Mouse (Mus musculus) CH12.LX (cell line): ENCODE measurements around the gene Cstl1. TPM values are rescaled to one million over a fixed set of nuclear protein-coding genes. Genes with fewer than 3 reads are reported as not detected.

Experiments used
- polyA plus RNA-seq: library from polyadenylated mRNA; unstranded; fragments of >175 nt; gene quantifications from 2 replicates; pipeline ENCODE4 v1.2.1, GENCODE M21; 2012; ENCODE audit warnings: low read depth; ENCODE audit not compliant: insufficient read length
- total RNA-seq, 2 experiments: library from RNA; depleted of rRNA; stranded (reverse); fragments of 300-350 nt in 1 of 2; fragments of >200 nt in 1 of 2; gene quantifications; 2 replicates each; pipeline ENCODE4 v1.2.3; 2012 to 2014

Gene Cstl1
- total and polyA plus RNA-seq, 3 experiments, result not detected

Other genes with a start within 250 kb of the Cstl1 start
- 68.2 and 84.7 TPM in 2 replicates for gene Nxt1, start 77.8 kb upstream of the Cstl1 start, total RNA-seq (2012; rRNA removed)
- gene Nxt1, start 77.8 kb upstream of the Cstl1 start, total RNA-seq (2014; rRNA removed), result 125 and 127 TPM in 2 replicates
- 77.1 and 80.6 TPM in 2 replicates for gene Nxt1, start 77.8 kb upstream of the Cstl1 start, polyA plus RNA-seq
- 7.3 and 9.5 TPM in 2 replicates for gene Gzf1, start 69.3 kb upstream of the Cstl1 start, total RNA-seq (2012; rRNA removed)
- 8.1 and 8.5 TPM in 2 replicates for gene Gzf1, start 69.3 kb upstream of the Cstl1 start, total RNA-seq (2014; rRNA removed)
- 5.5 and 5.8 TPM in 2 replicates for gene Gzf1, start 69.3 kb upstream of the Cstl1 start, polyA plus RNA-seq
- 0.98 and 2.3 TPM in 2 replicates for gene Napb, start 17.9 kb upstream of the Cstl1 start, total RNA-seq (2012; rRNA removed)
- gene Napb, start 17.9 kb upstream of the Cstl1 start, total RNA-seq (2014; rRNA removed), result 2.4 and 2.6 TPM in 2 replicates
- 1.5 and 1.6 TPM in 2 replicates for gene Napb, start 17.9 kb upstream of the Cstl1 start, polyA plus RNA-seq
- not detected in 2 replicates for gene Cst11, start 21.1 kb downstream of the Cstl1 start, total RNA-seq (2012; rRNA removed)
- not detected in 2 replicates for gene Cst11, start 21.1 kb downstream of the Cstl1 start, total RNA-seq (2014; rRNA removed)
- not detected in 2 replicates for gene Cst11, start 21.1 kb downstream of the Cstl1 start, polyA plus RNA-seq
- not detected in 2 replicates for gene 8030411F24Rik, start 31.7 kb downstream of the Cstl1 start, total RNA-seq (2012; rRNA removed)
- gene 8030411F24Rik, start 31.7 kb downstream of the Cstl1 start, total RNA-seq (2014; rRNA removed), result not detected in 2 replicates
- gene 8030411F24Rik, start 31.7 kb downstream of the Cstl1 start, polyA plus RNA-seq, result not detected in 2 replicates
- gene Cst12, start 39.0 kb downstream of the Cstl1 start, total RNA-seq (2012; rRNA removed), result not detected in 2 replicates
- not detected in 2 replicates for gene Cst12, start 39.0 kb downstream of the Cstl1 start, total RNA-seq (2014; rRNA removed)
- gene Cst12, start 39.0 kb downstream of the Cstl1 start, polyA plus RNA-seq, result not detected in 2 replicates
- gene Cst8, start 48.4 kb downstream of the Cstl1 start, total RNA-seq (2012; rRNA removed), result not detected in 2 replicates
- not detected in 2 replicates for gene Cst8, start 48.4 kb downstream of the Cstl1 start, total RNA-seq (2014; rRNA removed)
- not detected in 2 replicates for gene Cst8, start 48.4 kb downstream of the Cstl1 start, polyA plus RNA-seq
- not detected in 2 replicates for gene Cst13, start 69.7 kb downstream of the Cstl1 start, total RNA-seq (2012; rRNA removed)
- gene Cst13, start 69.7 kb downstream of the Cstl1 start, total RNA-seq (2014; rRNA removed), result not detected in 2 replicates
- gene Cst13, start 69.7 kb downstream of the Cstl1 start, polyA plus RNA-seq, result not detected in 2 replicates
- gene Cst9, start 84.8 kb downstream of the Cstl1 start, total RNA-seq (2012; rRNA removed), result not detected in 2 replicates
- gene Cst9, start 84.8 kb downstream of the Cstl1 start, total RNA-seq (2014; rRNA removed), result not detected in 2 replicates
- gene Cst9, start 84.8 kb downstream of the Cstl1 start, polyA plus RNA-seq, result not detected in 2 replicates
- gene 9230104L09Rik, start 114.7 kb downstream of the Cstl1 start, total RNA-seq (2012; rRNA removed), result not detected in 2 replicates
- not detected in 2 replicates for gene 9230104L09Rik, start 114.7 kb downstream of the Cstl1 start, total RNA-seq (2014; rRNA removed)
- not detected in 2 replicates for gene 9230104L09Rik, start 114.7 kb downstream of the Cstl1 start, polyA plus RNA-seq
- 228 and 231 TPM in 2 replicates for gene Cst3, start 125.3 kb downstream of the Cstl1 start, total RNA-seq (2012; rRNA removed)
- 170 and 209 TPM in 2 replicates for gene Cst3, start 125.3 kb downstream of the Cstl1 start, total RNA-seq (2014; rRNA removed)
- gene Cst3, start 125.3 kb downstream of the Cstl1 start, polyA plus RNA-seq, result 139 and 156 TPM in 2 replicates